Mouse (Mus musculus): ENCODE data around the gene Mas1. TPM values are rescaled to one million over a fixed set of nuclear protein-coding genes. Genes with fewer than 3 reads are reported as not detected.
"Not testable (repeated sequence)": the region's sequence is repeated elsewhere in the genome, so short reads cannot be mapped to it uniquely, and the experiment has no call there.

The Mas1 gene
- polyA plus RNA-seq, 1 experiment from 2014 or later, result 0.14 TPM

- Histone ChIP-seq H3K9ac (no peak overlapping the region), H3K27me3 (no peaks in the 10 kb centered on the region), H3K4me1 (replicated peaks) (0 out of 2 replicates have a peak, but pooled peaks cover 4% of the 10 kb centered on the region), H3K4me3 (no peak overlapping the region), H3K4me2 (no peak overlapping the region), H3K36me3 (peaks cover 49% of the 10 kb centered on the region), H3K27ac (replicated peaks) (no peak overlapping the region), H3K9me3 (no peaks in the 10 kb centered on the region)
- no peak for ATAC-seq (ENCODE audit: low read depth)
- 94% methylated on average over 6 of the region's 6 CpGs for WGBS
Observed at GRCm38 (mm10) chr17:12902291-12902690, 34.3 kb upstream of the Mas1 start.

GRCm38 (mm10) chr17:12898607-12899006 lies 30.7 kb upstream of the Mas1 start:
- H3K36me3 ChIP-seq, result peaks cover 34% of the 10 kb centered on the region
- H3K4me3 ChIP-seq; H3K4me1 ChIP-seq (replicated peaks); ATAC-seq (ENCODE audit: low read depth); H3K9ac ChIP-seq; H3K27me3 ChIP-seq; H3K4me2 ChIP-seq; H3K9me3 ChIP-seq: not testable (repeated sequence)
- WGBS, result 35% methylated on average over 2 of the region's 2 CpGs
- peak overlapping the region; percentile 54 for H3K27ac ChIP-seq (replicated peaks)

- no peak for ATAC-seq (ENCODE audit: low read depth)
- no peak overlapping the region for H3K4me2 ChIP-seq
- H3K27me3 ChIP-seq, result no peaks in the 10 kb centered on the region
- H3K4me3 ChIP-seq, result no peak overlapping the region
- no peaks in the 10 kb centered on the region for H3K4me1 ChIP-seq (replicated peaks)
- WGBS, result 88% methylated on average over 5 of the region's 5 CpGs
- peaks cover 28% of the 10 kb centered on the region for H3K36me3 ChIP-seq
- no peaks in the 10 kb centered on the region for H3K9me3 ChIP-seq
- 0 out of 2 replicates have a peak overlapping the region, but pooled peaks have one; percentile 38 for H3K27ac ChIP-seq (replicated peaks)
- no peak overlapping the region for H3K9ac ChIP-seq
Observed at GRCm38 (mm10) chr17:12897674-12898073, 29.7 kb upstream of the Mas1 start.

GRCm38 (mm10) chr17:12892033-12892432 lies 24.1 kb upstream of the Mas1 start:
- ATAC-seq (ENCODE audit: low read depth), result no peak
- H3K27me3 ChIP-seq, result no peaks in the 10 kb centered on the region
- H3K9ac ChIP-seq, result no peak overlapping the region
- no peak overlapping the region for H3K4me2 ChIP-seq
- no peak overlapping the region for H3K27ac ChIP-seq (replicated peaks)
- peaks cover 45% of the 10 kb centered on the region for H3K36me3 ChIP-seq
- no peaks in the 10 kb centered on the region for H3K9me3 ChIP-seq
- 90% methylated on average over 9 of the region's 9 CpGs for WGBS
- no peaks in the 10 kb centered on the region for H3K4me1 ChIP-seq (replicated peaks)
- no peak overlapping the region for H3K4me3 ChIP-seq

GRCm38 (mm10) chr17:12891054-12891453 lies 23.1 kb upstream of the Mas1 start:
- Histone ChIP-seq H3K9ac (no peak overlapping the region), H3K36me3 (peaks cover 43% of the 10 kb centered on the region)

GRCm38 (mm10) chr17:12887021-12887775 lies 19.3 kb upstream of the Mas1 start:
- Histone ChIP-seq H3K4me1 (replicated peaks) (no peaks in the 10 kb centered on the region), H3K27me3 (no peaks in the 10 kb centered on the region), H3K4me3 (no peak overlapping the region), H3K27ac (replicated peaks) (no peak overlapping the region), H3K4me2 (no peak overlapping the region), H3K9ac (no peak overlapping the region), H3K9me3 (no peaks in the 10 kb centered on the region), H3K36me3 (peaks cover 42% of the 10 kb centered on the region)
- no peak for ATAC-seq (ENCODE audit: low read depth)
- WGBS, result 88% methylated on average over 15 of the region's 15 CpGs

More at GRCm38 (mm10) chr17:12891054-12891453, 23.1 kb upstream of the Mas1 start:
- no peak overlapping the region for H3K27ac ChIP-seq (replicated peaks)
- H3K27me3 ChIP-seq, result no peaks in the 10 kb centered on the region
- no peak for ATAC-seq (ENCODE audit: low read depth)
- WGBS, result 90% methylated on average over 4 of the region's 4 CpGs
- no peaks in the 10 kb centered on the region for H3K4me1 ChIP-seq (replicated peaks)
- H3K4me3 ChIP-seq, result no peak overlapping the region
- H3K9me3 ChIP-seq, result no peaks in the 10 kb centered on the region
- no peak overlapping the region for H3K4me2 ChIP-seq

- Histone ChIP-seq H3K9ac (no peak overlapping the region), H3K27ac (replicated peaks) (no peak overlapping the region), H3K4me3 (no peak overlapping the region), H3K9me3 (no peaks in the 10 kb centered on the region), H3K4me2 (no peak overlapping the region), H3K27me3 (no peaks in the 10 kb centered on the region), H3K4me1 (replicated peaks) (no peaks in the 10 kb centered on the region), H3K36me3 (peaks cover 36% of the 10 kb centered on the region)
- no peak for ATAC-seq (ENCODE audit: low read depth)
- WGBS, result 44% methylated on average over 6 of the region's 6 CpGs
Observed at GRCm38 (mm10) chr17:12886620-12887019, 18.7 kb upstream of the Mas1 start.

- Histone ChIP-seq H3K9me3 (no peaks in the 10 kb centered on the region), H3K9ac (no peak overlapping the region), H3K27ac (replicated peaks) (no peak overlapping the region), H3K4me3 (no peak overlapping the region), H3K36me3 (no peaks in the 10 kb centered on the region), H3K4me2 (no peak overlapping the region), H3K4me1 (replicated peaks) (no peaks in the 10 kb centered on the region), H3K27me3 (no peaks in the 10 kb centered on the region; the same call in 1 of the 2 replicates)
- ATAC-seq (ENCODE audit: low read depth), result no peak
- 89% methylated on average over 1 of the region's 1 CpGs for WGBS
Observed at GRCm38 (mm10) chr17:12881216-12881615, 13.3 kb upstream of the Mas1 start.

GRCm38 (mm10) chr17:12880178-12880577 lies 12.2 kb upstream of the Mas1 start:
- WGBS, result 4% methylated on average over 14 of the region's 14 CpGs

GRCm38 (mm10) chr17:12875734-12876133 lies 7.8 kb upstream of the Mas1 start, which contains the start of gene Mrgprh:
Mrgprh (plus strand) TSS chr17:12876034.
- ATAC-seq (ENCODE audit: low read depth), result no peak
- Histone ChIP-seq H3K27ac (replicated peaks) (no peak within 1 kb of the TSS), H3K36me3 (no peaks in the 10 kb centered on the region), H3K9me3 (no peaks in the 10 kb centered on the region), H3K9ac (no peak within 1 kb of the TSS), H3K4me3 (no peak within 1 kb of the TSS), H3K27me3 (no peaks in the 10 kb centered on the region; the same call in 1 of the 2 replicates), H3K4me1 (replicated peaks) (peaks cover 14% of the 10 kb centered on the region; the same call in 1 of the 2 replicates), H3K4me2 (no peak within 1 kb of the TSS)
- 78% methylated on average over 5 of the region's 5 CpGs for WGBS

More at GRCm38 (mm10) chr17:12880178-12880577, 12.2 kb upstream of the Mas1 start:
- peak overlapping the region; percentile 39 for H3K4me2 ChIP-seq
- no peak overlapping the region for H3K27ac ChIP-seq (replicated peaks)
- no peaks in the 10 kb centered on the region for H3K36me3 ChIP-seq
- no peak overlapping the region for H3K4me3 ChIP-seq
- no peaks in the 10 kb centered on the region; the same call in 1 of the 2 replicates for H3K27me3 ChIP-seq
- H3K9me3 ChIP-seq, result no peaks in the 10 kb centered on the region
- H3K4me1 ChIP-seq (replicated peaks), result no peaks in the 10 kb centered on the region
- no peak overlapping the region for H3K9ac ChIP-seq
- ATAC-seq (ENCODE audit: low read depth), result peak; percentile 81

GRCm38 (mm10) chr17:12872275-12873028 lies 4.5 kb upstream of the Mas1 start:
- Histone ChIP-seq H3K27me3 (no peaks in the 10 kb centered on the region), H3K4me2 (0 out of 2 replicates have a peak overlapping the region, but pooled peaks have one; percentile 13), H3K9me3 (no peaks in the 10 kb centered on the region), H3K27ac (replicated peaks) (peak overlapping the region; percentile 29; the same call in 1 of the 2 replicates), H3K9ac (no peak overlapping the region), H3K4me3 (no peak overlapping the region), H3K4me1 (replicated peaks) (peaks cover 14% of the 10 kb centered on the region; the same call in 1 of the 2 replicates), H3K36me3 (no peaks in the 10 kb centered on the region)
- WGBS, result 41% methylated on average over 16 of the region's 16 CpGs
- peak; percentile 83 for ATAC-seq (ENCODE audit: low read depth)

GRCm38 (mm10) chr17:12868640-12869039 lies 697 bp upstream of the Mas1 start:
- Histone ChIP-seq H3K9ac (no peak overlapping the region), H3K36me3 (no peaks in the 10 kb centered on the region), H3K27ac (replicated peaks) (no peak overlapping the region), H3K4me2 (no peak overlapping the region), H3K4me3 (no peak overlapping the region), H3K27me3 (no peaks in the 10 kb centered on the region), H3K9me3 (no peaks in the 10 kb centered on the region), H3K4me1 (replicated peaks) (peaks cover 14% of the 10 kb centered on the region; the same call in 1 of the 2 replicates)
- ATAC-seq (ENCODE audit: low read depth), result no peak
- 47% methylated on average over 4 of the region's 4 CpGs for WGBS
